10 mouse cellular contexts compared by ENCODE assay signal in the genomic region with DNA sequence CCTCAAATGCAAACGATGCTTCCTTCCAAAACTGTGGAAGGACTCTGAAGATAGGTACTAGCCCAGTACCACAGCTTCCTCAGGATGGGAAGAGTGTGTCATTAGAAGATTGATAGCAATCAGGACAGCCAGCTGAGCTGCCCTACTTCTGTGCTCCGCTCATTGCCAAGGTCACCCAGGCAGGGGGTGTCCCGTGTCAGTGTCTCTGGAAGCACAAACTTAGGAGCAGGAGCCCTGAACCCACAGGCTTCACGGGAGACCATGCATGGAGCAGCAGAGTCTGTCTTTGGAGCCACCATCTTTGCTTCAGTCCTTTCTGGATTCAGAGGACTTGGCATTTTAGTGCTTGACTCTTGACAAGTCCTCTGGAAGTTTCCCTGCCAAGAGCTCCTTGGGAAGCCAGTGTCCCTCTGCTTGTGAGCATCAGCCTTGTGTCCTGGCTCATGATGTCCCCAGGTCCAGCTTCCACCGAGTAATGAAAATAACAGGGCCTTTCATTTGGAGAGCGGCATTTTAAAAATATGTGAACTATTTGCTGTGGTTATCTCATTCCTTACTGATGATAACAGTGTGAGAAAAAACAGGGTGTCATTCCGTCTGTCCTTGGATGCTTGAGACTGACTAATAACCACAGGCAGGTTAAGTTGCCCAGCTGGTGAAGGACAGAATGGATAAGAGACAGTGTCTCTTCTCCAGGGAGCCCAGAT. TPM values are rescaled to one million over a fixed set of nuclear protein-coding genes. Genes with fewer than 3 reads are reported as not detected.
DNase-seq lines count a peak whose midpoint lies in the region; ATAC-seq and TF ChIP-seq lines count a peak whose summit lies in the region.
"Had no signal": no experiment of that assay in that cellular context is flagged by ENCODE, and none has a peak within 500 bp of the region (broad histone marks: within the 10 kb centered on the region; RNA-seq: fewer than 3 reads in every experiment).

No protein-coding gene starts in this region.

- WGBS in kidney, embryonic 16.5 days: 60% methylated on average over 7 of the region's 7 CpGs

- H3K27me3 ChIP-seq in kidney, embryonic 16.5 days (ENCODE audit: insufficient read depth, low read length): no peaks in the 10 kb centered on the region
- H3K27me3 ChIP-seq in C2C12 (ENCODE audit: control insufficient read depth, insufficient read depth, insufficient read length): no peaks in the 10 kb centered on the region
- no peaks in the 10 kb centered on the region for H3K27me3 ChIP-seq in Patski
- H3K27me3 ChIP-seq: embryonic facial prominence, embryonic 12.5 days; neural tube, embryonic 13.5 days had no signal

- intact Hi-C loops in heart, postnatal 10 days (cut with DNase I): loop anchor here (5.0 kb wide), 1 partner anchor 53 kb away; a partner anchor contains a TSS

- DNase-seq in kidney, adult 8-10 months: no peak
- no peak for DNase-seq in Patski (ENCODE audit: low read depth, low spot score)
- DNase-seq in heart, postnatal 10 days: peak; percentile 24 to 30
- no peak for DNase-seq in left cerebral cortex, adult 9 months (ENCODE audit: low spot score in 2 of 2)
- DNase-seq: cerebellum, adult 11-12 months had no signal

- H3K9me3 ChIP-seq in kidney, embryonic 16.5 days (ENCODE audit: low read length): no peaks in the 10 kb centered on the region
- H3K9me3 ChIP-seq: embryonic facial prominence, embryonic 12.5 days; neural tube, embryonic 13.5 days had no signal

- H3K9ac ChIP-seq in kidney, embryonic 16.5 days (replicated peaks; ENCODE audit: low read length): no peak overlapping the region
- H3K9ac ChIP-seq: embryonic facial prominence, embryonic 12.5 days; neural tube, embryonic 13.5 days had no signal

- no peak overlapping the region for H3K4me3 ChIP-seq in kidney, embryonic 16.5 days (ENCODE audit: low read length)
- H3K4me3 ChIP-seq in C2C12 (ENCODE audit: insufficient read depth, poor library complexity, severe bottlenecking): no peak overlapping the region
- H3K4me3 ChIP-seq: embryonic facial prominence, embryonic 12.5 days; neural tube, embryonic 13.5 days had no signal

- H3K79me3 ChIP-seq in C2C12 (ENCODE audit: low read depth): peaks cover 42% of the 10 kb centered on the region

- peaks cover 96% of the 10 kb centered on the region for H3K79me2 ChIP-seq in C2C12 (ENCODE audit: control insufficient read depth, insufficient read depth)

- TF ChIP-seq CTCF in C2C12 (IDR thresholded peaks at IDR 0.05; ENCODE audit: control insufficient read depth, insufficient read depth, insufficient read length) (no peak), Patski (IDR thresholded peaks at IDR 0.05) (no peak)

- H3K36me3 ChIP-seq in kidney, embryonic 16.5 days (ENCODE audit: insufficient read depth, low read length): peaks cover 6% of the 10 kb centered on the region; the same call in 1 of the 2 replicates
- H3K36me3 ChIP-seq in C2C12 (ENCODE audit: control insufficient read depth, insufficient read depth): peaks cover 3% of the 10 kb centered on the region

- H3K4me1 ChIP-seq in kidney, embryonic 16.5 days (ENCODE audit: insufficient read depth, low read length): peaks cover 17% of the 10 kb centered on the region

- CTCF ChIA-PET in Patski (lab: Charles Lee): interaction anchor here (0.9 to 1.6 kb wide), 2 partner anchors 18 to 43 kb away, joined by 3 to 4 read pairs; no protein-coding TSS in a partner anchor

- ATAC-seq in kidney, embryonic 16.5 days (ENCODE audit: low FRiP score, low TSS enrichment): peak; percentile 20; the same call in 1 of the 2 replicates
- ATAC-seq in Patski: peak; percentile 95
- ATAC-seq in cerebellum, adult (ENCODE audit: insufficient number of reproducible peaks, low FRiP score, low TSS enrichment): no peak

- in situ Hi-C loops in Patski (cut with MboI; ENCODE audit: low pct_unique_long_range_greater_than_20kb): no loop called here

- H3K4me2 ChIP-seq in kidney, embryonic 16.5 days (replicated peaks; ENCODE audit: low read depth, low read length): no peak overlapping the region
- H3K4me2 ChIP-seq: embryonic facial prominence, embryonic 12.5 days; neural tube, embryonic 13.5 days had no signal

- peak overlapping the region; percentile 8; the same call in 1 of the 2 replicates for H3K27ac ChIP-seq in kidney, embryonic 16.5 days (ENCODE audit: low read length)
- H3K27ac ChIP-seq: neural tube, embryonic 13.5 days had no signal

- POLR2A ChIA-PET in Patski (lab: Charles Lee): interaction anchor here (0.6 kb wide), 1 partner anchor 743 kb away, joined by 4 read pairs; no protein-coding TSS in a partner anchor

- no peak overlapping the region for H3ac ChIP-seq in C2C12 (ENCODE audit: control insufficient read depth, insufficient read length, low read depth)

TF ChIP-seq in C2C12, 6 proteins besides CTCF, POLR2A, EP300 and RAD21:
- TF ChIP-seq MYOD1 (IDR thresholded peaks at IDR 0.05; ENCODE audit: control insufficient read depth, insufficient read length, low read depth) (peak; percentile 39), FOSL1 (IDR thresholded peaks at IDR 0.05; ENCODE audit: insufficient read depth, low read length, poor library complexity, severe bottlenecking) (peak; percentile 19), MAX (IDR thresholded peaks at IDR 0.05) (peak; percentile 51), MYOG (IDR thresholded peaks at IDR 0.05; ENCODE audit: control insufficient read depth, extremely low read depth, insufficient read length) (no peak)

RNA-seq across cellular contexts. Expression of a gene that starts 54.3 kb away (rescaled TPM):
- 12.6 and 13.5 TPM in 2 replicates for polyA plus RNA-seq in kidney, embryonic 16.5 days (2015; fragmentation: Nextera tagmentation; extraction: Ambion mirVana)
- polyA plus RNA-seq in C2C12 (2012; fragmentation: generic; extraction: Trizol) (8.5 TPM), Patski (2021) (23.5 TPM)
- total RNA-seq in heart, postnatal 10 days (2021): 10 to 100 TPM; 15.5 to 21.9 TPM

Comparison
In these comparisons a context has a peak if more than half of its experiments do, and no peak if none do; other contexts are left out.
1. DNase-seq: peak in heart, postnatal 10 days (2 of 2); none in kidney, adult 8-10 months (0 of 2), Patski (single experiment) and left cerebral cortex, adult 9 months (0 of 2).